Mouse (Mus musculus): ENCODE measurements at regions not wholly inside any gene's neighbourhood (a gene's known extent, or its start where the extent isn't known, plus 50 kb on each side); places are given as distances from the start of the nearest gene placed in this dataset. TPM values are rescaled to one million over a fixed set of nuclear protein-coding genes. Genes with fewer than 3 reads are reported as not detected.

- ATAC-seq (ENCODE audit: low FRiP score), result no peak
- Histone ChIP-seq H3K4me2 (no peak overlapping the region), H3K9ac (replicated peaks) (no peak overlapping the region), H3K9me3 (replicated peaks) (no peaks in the 10 kb centered on the region), H3K4me1 (no peaks in the 10 kb centered on the region), H3K4me3 (replicated peaks) (no peak overlapping the region), H3K27ac (replicated peaks) (no peak overlapping the region), H3K36me3 (no peaks in the 10 kb centered on the region), H3K27me3 (replicated peaks) (no peaks in the 10 kb centered on the region)
- WGBS, result 71% methylated on average over 8 of the region's 8 CpGs
These were observed 61.9 kb upstream of the Dab2 start for GRCm38 (mm10) chr15:6237726-6238125.

GRCm38 (mm10) chr15:6238133-6238532, 61.5 kb upstream of the Dab2 start:
- no peak overlapping the region for H3K9ac ChIP-seq (replicated peaks)
- no peaks in the 10 kb centered on the region for H3K27me3 ChIP-seq (replicated peaks)
- no peak overlapping the region for H3K4me3 ChIP-seq (replicated peaks)
- H3K4me1 ChIP-seq, result no peaks in the 10 kb centered on the region
- no peak overlapping the region for H3K27ac ChIP-seq (replicated peaks)
- H3K4me2 ChIP-seq, result no peak overlapping the region
- WGBS, result 4% methylated on average over 6 of the region's 6 CpGs
- no peaks in the 10 kb centered on the region for H3K36me3 ChIP-seq
- H3K9me3 ChIP-seq (replicated peaks), result no peaks in the 10 kb centered on the region
- peak; percentile 85 for ATAC-seq (ENCODE audit: low FRiP score)

DNA sequence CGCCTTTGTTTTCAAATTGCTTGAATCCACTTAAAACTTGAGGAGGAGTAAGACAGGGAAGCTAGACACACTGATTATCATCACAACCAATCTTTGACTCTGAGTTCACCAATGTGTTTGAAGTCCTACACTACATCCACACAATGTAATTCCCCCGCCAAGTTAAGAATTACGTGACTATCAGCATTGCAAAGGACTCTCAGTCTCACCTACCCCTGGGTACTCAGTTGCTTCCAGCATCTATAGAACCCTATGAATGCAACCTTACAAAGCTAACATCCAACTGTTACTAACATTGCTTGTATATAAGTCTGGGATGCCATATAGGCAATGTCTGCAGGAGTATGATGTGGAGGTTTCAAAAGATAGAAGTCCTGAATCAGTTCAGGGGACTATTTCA, 60.8 kb upstream of the Dab2 start:
- 94% methylated on average over 3 of the region's 3 CpGs for WGBS
- Histone ChIP-seq H3K4me3 (replicated peaks) (no peak overlapping the region), H3K9me3 (replicated peaks) (no peaks in the 10 kb centered on the region), H3K27ac (replicated peaks) (no peak overlapping the region), H3K27me3 (replicated peaks) (no peaks in the 10 kb centered on the region), H3K36me3 (no peaks in the 10 kb centered on the region), H3K4me2 (no peak overlapping the region), H3K9ac (replicated peaks) (no peak overlapping the region), H3K4me1 (no peaks in the 10 kb centered on the region)
- no peak for ATAC-seq (ENCODE audit: low FRiP score)

- H3K4me3 ChIP-seq (replicated peaks), result no peak overlapping the region
- peaks cover 10% of the 10 kb centered on the region for H3K4me1 ChIP-seq
- H3K9me3 ChIP-seq (replicated peaks), result no peaks in the 10 kb centered on the region
- no peak for ATAC-seq (ENCODE audit: low FRiP score)
- no peaks in the 10 kb centered on the region for H3K27me3 ChIP-seq (replicated peaks)
- WGBS, result 87% methylated on average over 4 of the region's 4 CpGs
- H3K36me3 ChIP-seq, result no peaks in the 10 kb centered on the region
- H3K4me2 ChIP-seq, result no peak overlapping the region
- H3K27ac ChIP-seq (replicated peaks), result no peak overlapping the region
- H3K9ac ChIP-seq (replicated peaks), result no peak overlapping the region
These were observed 57.5 kb upstream of the Dab2 start for GRCm38 (mm10) chr15:6242132-6242531.

- ATAC-seq (ENCODE audit: low FRiP score), result no peak
- Histone ChIP-seq H3K27me3 (replicated peaks) (no peaks in the 10 kb centered on the region), H3K4me2 (no peak overlapping the region), H3K27ac (replicated peaks) (no peak overlapping the region), H3K9me3 (replicated peaks) (no peaks in the 10 kb centered on the region), H3K36me3 (no peaks in the 10 kb centered on the region), H3K9ac (replicated peaks) (no peak overlapping the region), H3K4me3 (replicated peaks) (no peak overlapping the region), H3K4me1 (peaks cover 10% of the 10 kb centered on the region)
- 66% methylated on average over 7 of the region's 7 CpGs for WGBS
These were observed 55.2 kb upstream of the Dab2 start for GRCm38 (mm10) chr15:6244401-6244800.

DNA sequence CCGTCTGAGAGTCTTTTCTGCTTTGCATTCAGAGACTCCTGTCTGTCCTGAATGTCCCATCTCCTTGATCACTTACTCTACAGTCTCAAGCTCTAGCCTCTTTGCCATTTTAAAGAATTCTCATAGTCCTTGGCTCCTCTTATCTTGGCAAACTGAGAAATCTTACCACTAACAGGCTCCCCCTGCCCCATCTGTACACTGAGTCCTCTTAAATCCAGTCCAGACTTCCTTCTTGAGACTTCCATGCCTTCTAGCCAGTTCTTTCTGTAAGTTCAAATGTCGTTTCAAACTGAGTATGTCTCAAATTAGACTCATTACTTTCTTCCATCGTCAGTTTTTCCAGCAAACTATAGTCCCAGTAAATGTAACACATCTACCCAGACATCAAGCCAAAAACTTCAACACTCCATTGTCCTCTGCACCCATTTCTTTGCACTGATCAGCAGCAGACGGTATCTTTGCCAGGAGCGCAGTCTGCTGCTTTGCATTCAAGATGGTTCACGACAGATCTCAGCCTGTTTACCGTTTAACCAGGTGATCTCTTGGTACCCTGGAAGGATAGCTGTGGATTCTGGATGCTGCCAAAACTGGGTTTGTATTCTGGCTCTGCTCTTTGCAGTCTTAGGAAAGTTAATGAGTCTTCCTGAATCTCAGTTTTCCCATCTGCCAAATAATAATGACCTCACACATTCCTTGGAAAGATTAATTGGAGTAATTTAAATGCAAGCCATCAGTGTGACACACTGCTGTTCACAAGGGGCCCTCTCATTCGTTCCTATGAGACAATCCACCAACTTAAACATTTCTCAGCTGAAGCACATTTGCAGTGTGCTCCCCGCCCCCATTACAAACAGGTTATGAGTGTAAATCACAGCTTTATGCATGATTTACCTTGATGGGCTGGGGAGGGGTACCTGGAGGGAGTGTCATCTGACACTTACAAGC, 53.4 kb upstream of the Dab2 start:
- no peak overlapping the region for H3K9ac ChIP-seq (replicated peaks)
- H3K4me3 ChIP-seq (replicated peaks), result no peak overlapping the region
- H3K27ac ChIP-seq (replicated peaks), result no peak overlapping the region
- 62% methylated on average over 9 of the region's 9 CpGs for WGBS
- H3K9me3 ChIP-seq (replicated peaks), result no peaks in the 10 kb centered on the region
- peak; percentile 55; the same call in 1 of the 2 replicates for ATAC-seq (ENCODE audit: low FRiP score)
- H3K4me1 ChIP-seq, result peaks cover 10% of the 10 kb centered on the region
- H3K27me3 ChIP-seq (replicated peaks), result no peaks in the 10 kb centered on the region
- no peak overlapping the region for H3K4me2 ChIP-seq
- no peaks in the 10 kb centered on the region for H3K36me3 ChIP-seq

GRCm38 (mm10) chr15:6248470-6248869, 51.1 kb upstream of the Dab2 start:
- ATAC-seq (ENCODE audit: low FRiP score), result no peak
- Histone ChIP-seq H3K9ac (replicated peaks) (no peak overlapping the region), H3K27ac (replicated peaks) (no peak overlapping the region), H3K4me1 (peaks cover 10% of the 10 kb centered on the region), H3K9me3 (replicated peaks) (no peaks in the 10 kb centered on the region), H3K4me3 (replicated peaks) (no peak overlapping the region), H3K36me3 (no peaks in the 10 kb centered on the region), H3K4me2 (no peak overlapping the region), H3K27me3 (replicated peaks) (no peaks in the 10 kb centered on the region)
- WGBS, result 88% methylated on average over 4 of the region's 4 CpGs

Small RNAs in the stretch of these regions (microRNA-seq; reads per million reads assigned to microRNA genes)
- not detected for gene Gm27760

Data from neural tube, embryonic 15.5 days (tissue).